Mouse (Mus musculus): ENCODE data around the gene Naaladl2. TPM values are rescaled to one million over a fixed set of nuclear protein-coding genes. Genes with fewer than 3 reads are reported as not detected.

Gene Naaladl2
- polyA plus RNA-seq, 1 experiment from 2014 or later = 1.0 TPM

DNA sequence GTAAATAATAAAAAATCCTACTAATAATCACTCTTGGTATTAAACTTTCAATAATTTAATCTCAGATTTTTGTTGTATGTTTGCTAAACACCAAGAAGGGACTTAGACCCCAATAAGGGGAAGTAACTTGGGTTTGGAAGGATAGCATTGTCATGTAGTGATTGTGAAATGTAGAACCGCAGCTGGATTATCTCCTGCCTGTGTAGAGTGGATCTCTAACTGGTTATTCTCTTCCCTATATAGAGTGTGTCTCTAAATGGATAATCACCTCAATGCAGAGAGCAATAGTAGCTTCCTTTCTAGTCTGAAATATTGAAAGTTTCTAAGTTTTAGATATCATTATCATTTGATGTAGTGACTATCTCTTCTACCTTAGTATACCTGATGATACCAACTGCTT lies 1001.3 kb downstream of the Naaladl2 start:
- WGBS = 97% methylated on average over 1 of the region's 1 CpGs
- Histone ChIP-seq H3K36me3 (no peaks in the 10 kb centered on the region), H3K4me1 (no peaks in the 10 kb centered on the region), H3K27ac (replicated peaks) (no peak overlapping the region), H3K27me3 (replicated peaks) (no peaks in the 10 kb centered on the region), H3K4me3 (replicated peaks) (no peak overlapping the region), H3K9me3 (replicated peaks) (no peaks in the 10 kb centered on the region), H3K4me2 (no peak overlapping the region), H3K9ac (replicated peaks) (no peak overlapping the region)
- ATAC-seq (ENCODE audit: low FRiP score) = no peak

- WGBS = 79% methylated on average over 1 of the region's 1 CpGs
- Histone ChIP-seq H3K4me3 (replicated peaks) (no peak overlapping the region), H3K9ac (replicated peaks) (no peak overlapping the region)
These were observed 1006.1 kb downstream of the Naaladl2 start for GRCm38 (mm10) chr3:24138002-24138401.

GRCm38 (mm10) chr3:24126200-24126599 lies 1017.9 kb downstream of the Naaladl2 start:
- no peaks in the 10 kb centered on the region for H3K9me3 ChIP-seq (replicated peaks)
- no peaks in the 10 kb centered on the region for H3K36me3 ChIP-seq
- ATAC-seq (ENCODE audit: low FRiP score) = no peak
- 90% methylated on average over 1 of the region's 1 CpGs for WGBS
- no peak overlapping the region for H3K27ac ChIP-seq (replicated peaks)
- no peak overlapping the region for H3K4me3 ChIP-seq (replicated peaks)
- H3K4me1 ChIP-seq = no peaks in the 10 kb centered on the region
- no peak overlapping the region for H3K9ac ChIP-seq (replicated peaks)
- H3K4me2 ChIP-seq = no peak overlapping the region
- no peaks in the 10 kb centered on the region for H3K27me3 ChIP-seq (replicated peaks)

More at GRCm38 (mm10) chr3:24138002-24138401, 1006.1 kb downstream of the Naaladl2 start:
- Histone ChIP-seq H3K4me2 (no peak overlapping the region), H3K27ac (replicated peaks) (no peak overlapping the region), H3K9me3 (replicated peaks) (no peaks in the 10 kb centered on the region), H3K27me3 (replicated peaks) (no peaks in the 10 kb centered on the region), H3K4me1 (no peaks in the 10 kb centered on the region), H3K36me3 (no peaks in the 10 kb centered on the region)
- no peak for ATAC-seq (ENCODE audit: low FRiP score)

GRCm38 (mm10) chr3:24124034-24124433 lies 1020.0 kb downstream of the Naaladl2 start:
- Histone ChIP-seq H3K4me1 (no peaks in the 10 kb centered on the region), H3K36me3 (no peaks in the 10 kb centered on the region), H3K9me3 (replicated peaks) (no peaks in the 10 kb centered on the region), H3K27me3 (replicated peaks) (no peaks in the 10 kb centered on the region), H3K9ac (replicated peaks) (no peak overlapping the region), H3K27ac (replicated peaks) (no peak overlapping the region), H3K4me3 (replicated peaks) (no peak overlapping the region), H3K4me2 (no peak overlapping the region)
- no peak for ATAC-seq (ENCODE audit: low FRiP score)
- 83% methylated on average over 2 of the region's 2 CpGs for WGBS

GRCm38 (mm10) chr3:24118136-24118535 lies 1025.9 kb downstream of the Naaladl2 start:
- no peak overlapping the region for H3K27ac ChIP-seq (replicated peaks)
- H3K4me3 ChIP-seq (replicated peaks) = no peak overlapping the region
- H3K36me3 ChIP-seq = no peaks in the 10 kb centered on the region
- no peak overlapping the region for H3K4me2 ChIP-seq
- no peaks in the 10 kb centered on the region for H3K9me3 ChIP-seq (replicated peaks)
- no peaks in the 10 kb centered on the region for H3K4me1 ChIP-seq
- no peak for ATAC-seq (ENCODE audit: low FRiP score)
- H3K9ac ChIP-seq (replicated peaks) = no peak overlapping the region
- H3K27me3 ChIP-seq (replicated peaks) = no peaks in the 10 kb centered on the region
- 86% methylated on average over 6 of the region's 6 CpGs for WGBS

GRCm38 (mm10) chr3:24114849-24115248 lies 1029.2 kb downstream of the Naaladl2 start:
- no peak for ATAC-seq (ENCODE audit: low FRiP score)
- Histone ChIP-seq H3K36me3 (no peaks in the 10 kb centered on the region), H3K27me3 (replicated peaks) (no peaks in the 10 kb centered on the region), H3K4me2 (no peak overlapping the region), H3K27ac (replicated peaks) (no peak overlapping the region), H3K4me1 (no peaks in the 10 kb centered on the region), H3K9me3 (replicated peaks) (no peaks in the 10 kb centered on the region), H3K4me3 (replicated peaks) (no peak overlapping the region), H3K9ac (replicated peaks) (no peak overlapping the region)
- 90% methylated on average over 3 of the region's 3 CpGs for WGBS

- Histone ChIP-seq H3K4me3 (replicated peaks) (no peak overlapping the region), H3K4me1 (no peaks in the 10 kb centered on the region), H3K27ac (replicated peaks) (no peak overlapping the region), H3K27me3 (replicated peaks) (no peaks in the 10 kb centered on the region), H3K4me2 (no peak overlapping the region), H3K36me3 (no peaks in the 10 kb centered on the region), H3K9ac (replicated peaks) (no peak overlapping the region), H3K9me3 (replicated peaks) (no peaks in the 10 kb centered on the region)
- no peak for ATAC-seq (ENCODE audit: low FRiP score)
- 79% methylated on average over 2 of the region's 2 CpGs for WGBS
These were observed 1030.7 kb downstream of the Naaladl2 start for GRCm38 (mm10) chr3:24113360-24113759.

GRCm38 (mm10) chr3:24106391-24106790 lies 1037.7 kb downstream of the Naaladl2 start:
- Histone ChIP-seq H3K27me3 (replicated peaks) (no peaks in the 10 kb centered on the region), H3K36me3 (no peaks in the 10 kb centered on the region), H3K4me1 (no peaks in the 10 kb centered on the region), H3K4me2 (no peak overlapping the region), H3K27ac (replicated peaks) (no peak overlapping the region), H3K9ac (replicated peaks) (no peak overlapping the region), H3K4me3 (replicated peaks) (no peak overlapping the region), H3K9me3 (replicated peaks) (no peaks in the 10 kb centered on the region)
- WGBS = 98% methylated on average over 1 of the region's 1 CpGs
- ATAC-seq (ENCODE audit: low FRiP score) = no peak

- ATAC-seq (ENCODE audit: low FRiP score) = no peak
- 48% methylated on average over 4 of the region's 4 CpGs for WGBS
- no peak overlapping the region for H3K27ac ChIP-seq (replicated peaks)
These were observed 1064.3 kb downstream of the Naaladl2 start for GRCm38 (mm10) chr3:24079761-24080160.

GRCm38 (mm10) chr3:24071169-24071797 lies 1072.8 kb downstream of the Naaladl2 start:
- ATAC-seq (ENCODE audit: low FRiP score) = no peak
- WGBS = 69% methylated on average over 3 of the region's 3 CpGs

More at GRCm38 (mm10) chr3:24079761-24080160, 1064.3 kb downstream of the Naaladl2 start:
- no peaks in the 10 kb centered on the region for H3K9me3 ChIP-seq (replicated peaks)
- no peak overlapping the region for H3K4me3 ChIP-seq (replicated peaks)
- no peaks in the 10 kb centered on the region for H3K36me3 ChIP-seq
- H3K4me2 ChIP-seq = no peak overlapping the region
- no peaks in the 10 kb centered on the region for H3K27me3 ChIP-seq (replicated peaks)
- no peaks in the 10 kb centered on the region for H3K4me1 ChIP-seq
- H3K9ac ChIP-seq (replicated peaks) = no peak overlapping the region

GRCm38 (mm10) chr3:24070424-24071168 lies 1073.5 kb downstream of the Naaladl2 start:
- Histone ChIP-seq H3K9ac (replicated peaks) (no peak overlapping the region), H3K27ac (replicated peaks) (no peak overlapping the region), H3K36me3 (no peaks in the 10 kb centered on the region), H3K4me1 (no peaks in the 10 kb centered on the region), H3K27me3 (replicated peaks) (no peaks in the 10 kb centered on the region), H3K4me2 (no peak overlapping the region), H3K9me3 (replicated peaks) (no peaks in the 10 kb centered on the region), H3K4me3 (replicated peaks) (no peak overlapping the region)
- ATAC-seq (ENCODE audit: low FRiP score) = no peak
- 71% methylated on average over 4 of the region's 4 CpGs for WGBS

More at GRCm38 (mm10) chr3:24071169-24071797, 1072.8 kb downstream of the Naaladl2 start:
- H3K4me2 ChIP-seq = no peak overlapping the region
- H3K9ac ChIP-seq (replicated peaks) = no peak overlapping the region
- H3K4me1 ChIP-seq = no peaks in the 10 kb centered on the region
- H3K4me3 ChIP-seq (replicated peaks) = no peak overlapping the region
- H3K27ac ChIP-seq (replicated peaks) = no peak overlapping the region
- H3K9me3 ChIP-seq (replicated peaks) = no peaks in the 10 kb centered on the region
- H3K27me3 ChIP-seq (replicated peaks) = no peaks in the 10 kb centered on the region
- H3K36me3 ChIP-seq = no peaks in the 10 kb centered on the region

DNA sequence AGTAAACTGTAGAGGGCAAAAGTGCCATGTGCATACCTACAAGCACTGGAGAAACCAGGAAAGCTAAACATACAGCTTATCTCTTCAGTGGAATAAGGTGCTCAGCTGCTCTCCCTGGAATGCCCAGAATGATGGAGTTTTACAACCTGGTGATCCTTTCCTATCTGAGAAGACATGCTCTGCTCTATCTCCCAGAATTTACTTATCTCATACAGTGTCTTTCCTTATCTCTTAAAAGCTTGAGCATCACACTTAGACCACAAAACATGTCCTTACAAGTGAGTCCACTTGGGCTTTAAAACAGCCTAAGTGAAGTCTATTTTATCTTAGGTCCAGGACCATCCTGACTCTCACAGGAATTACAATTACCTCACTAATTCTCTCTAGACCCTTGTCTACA lies 1095.8 kb downstream of the Naaladl2 start:
- Histone ChIP-seq H3K4me1 (no peaks in the 10 kb centered on the region), H3K4me3 (replicated peaks) (no peak overlapping the region), H3K36me3 (no peaks in the 10 kb centered on the region), H3K4me2 (no peak overlapping the region), H3K27ac (replicated peaks) (no peak overlapping the region), H3K27me3 (replicated peaks) (no peaks in the 10 kb centered on the region), H3K9ac (replicated peaks) (no peak overlapping the region), H3K9me3 (replicated peaks) (no peaks in the 10 kb centered on the region)
- no peak for ATAC-seq (ENCODE audit: low FRiP score)
